Mouse (Mus musculus): ENCODE results near the gene Anapc10. TPM values are rescaled to one million over a fixed set of nuclear protein-coding genes. Genes with fewer than 3 reads are reported as not detected.

Anapc10 gene
- polyA plus RNA-seq, 1 experiment from 2014 or later, result 41.4 TPM

Other genes starting within 250 kb of the Anapc10 start
- gene Otud4, start 72.2 kb upstream of the Anapc10 start, polyA plus RNA-seq (2016; fragmentation: Nextera tagmentation; extraction: Ambion mirVana), result 18.3 and 18.4 TPM in 2 replicates
- gene Abce1, start 80 bp upstream of the Anapc10 start, polyA plus RNA-seq (2016; fragmentation: Nextera tagmentation; extraction: Ambion mirVana), result 98.3 and 109 TPM in 2 replicates

All from neural tube, embryonic 12.5 days (tissue).